Mouse (Mus musculus) right cerebral cortex, postnatal 4 days (tissue): ENCODE data around the gene Cited2.
A peak's percentile ranks its signal among the peaks of the same experiment; 100 is the strongest.

Source experiments
- DNase-seq: peaks from one replicate; pipeline ENCODE4 v3.0.0-alpha.2; 2022

Cited2 gene

GRCm38 (mm10) chr10:17723871-17724741, 1.1 kb downstream of the Cited2 start:
- peak; percentile 72 for DNase-seq

- DNase-seq, result no peak
Measured at GRCm38 (mm10) chr10:17725037-17725584, 2.1 kb downstream of the Cited2 start.

- no peak for DNase-seq
Measured at GRCm38 (mm10) chr10:17725644-17726372, 2.8 kb downstream of the Cited2 start.

DNA sequence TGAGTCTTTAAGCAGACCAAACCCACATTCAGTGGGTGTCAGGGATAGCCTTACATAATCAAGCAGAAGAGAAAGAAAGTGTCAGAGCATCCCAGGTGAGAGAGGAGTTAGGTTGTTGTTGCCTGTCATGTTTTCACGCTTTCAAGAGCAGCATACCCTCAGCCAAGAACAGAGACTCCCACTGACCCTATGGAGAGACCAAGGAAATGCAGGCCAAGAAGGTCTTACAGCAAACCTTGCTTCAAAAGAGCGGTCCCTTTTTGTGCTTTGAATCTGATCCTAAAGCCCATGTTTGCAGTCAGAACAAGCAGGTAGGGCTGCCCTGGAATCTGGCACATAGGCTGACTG, 3.3 kb downstream of the Cited2 start:
- no peak for DNase-seq

DNA sequence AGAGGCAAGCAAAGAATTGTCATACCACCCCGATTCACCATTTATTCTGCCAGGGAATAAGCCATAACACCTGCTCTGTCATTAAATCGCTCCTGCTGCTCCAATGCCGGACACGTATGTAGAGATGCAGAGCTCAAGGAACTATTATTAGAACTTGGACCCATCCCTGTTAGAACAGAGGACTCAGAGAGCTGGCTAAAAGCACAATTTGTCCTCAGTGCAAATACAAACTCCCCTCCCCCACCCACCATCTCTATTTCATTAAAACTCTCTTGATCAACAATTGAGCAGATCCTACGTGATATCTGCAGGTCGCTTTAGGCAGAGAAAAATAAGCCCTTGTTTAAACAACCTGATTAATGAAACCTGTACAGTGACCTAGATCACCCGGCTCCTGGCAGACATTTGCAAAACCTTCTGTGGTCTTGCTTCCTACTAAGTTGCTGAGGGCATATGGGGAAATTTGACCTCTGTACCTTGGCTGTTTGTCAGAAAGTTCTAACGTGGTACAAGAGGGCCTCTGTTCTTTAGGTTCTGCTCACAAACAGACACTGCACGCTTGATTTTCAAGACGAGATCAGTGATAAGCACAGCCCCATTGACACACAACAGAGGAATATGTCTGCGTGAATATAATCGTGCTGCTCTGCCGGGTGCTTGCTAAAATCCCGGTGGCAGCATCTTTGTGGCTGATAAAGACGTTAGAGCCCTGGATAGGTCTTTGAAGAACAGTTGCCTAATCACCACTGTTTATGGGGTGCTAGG, 4.3 kb downstream of the Cited2 start:
- no peak for DNase-seq

- DNase-seq, result no peak
Measured at GRCm38 (mm10) chr10:17727926-17728279, 4.9 kb downstream of the Cited2 start.

DNA sequence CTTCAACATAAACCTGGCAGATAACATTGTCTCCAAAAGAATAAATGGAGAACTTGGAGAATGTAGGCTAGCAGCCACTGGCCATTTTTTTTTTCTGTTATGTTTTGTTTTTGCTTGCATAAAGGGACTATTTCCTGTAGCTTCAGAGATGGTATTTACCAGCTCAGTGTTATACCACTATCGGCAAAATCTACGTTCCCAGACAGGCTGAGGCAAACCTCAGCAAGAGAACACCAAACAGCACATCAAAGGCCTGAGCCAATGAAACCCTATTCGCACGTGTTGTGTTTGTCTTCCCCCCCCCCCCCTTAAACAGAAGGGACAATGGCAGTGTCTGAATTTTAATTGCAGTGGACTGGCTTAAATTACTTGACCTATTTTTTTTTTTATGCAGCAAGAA, 5.7 kb downstream of the Cited2 start:
- DNase-seq, result no peak

- no peak for DNase-seq
Measured at GRCm38 (mm10) chr10:17729476-17729875, 6.5 kb downstream of the Cited2 start.

GRCm38 (mm10) chr10:17733057-17733456, 10.0 kb downstream of the Cited2 start:
- DNase-seq, result peak; percentile 87

GRCm38 (mm10) chr10:17742581-17742980, 19.6 kb downstream of the Cited2 start:
- no peak for DNase-seq

DNA sequence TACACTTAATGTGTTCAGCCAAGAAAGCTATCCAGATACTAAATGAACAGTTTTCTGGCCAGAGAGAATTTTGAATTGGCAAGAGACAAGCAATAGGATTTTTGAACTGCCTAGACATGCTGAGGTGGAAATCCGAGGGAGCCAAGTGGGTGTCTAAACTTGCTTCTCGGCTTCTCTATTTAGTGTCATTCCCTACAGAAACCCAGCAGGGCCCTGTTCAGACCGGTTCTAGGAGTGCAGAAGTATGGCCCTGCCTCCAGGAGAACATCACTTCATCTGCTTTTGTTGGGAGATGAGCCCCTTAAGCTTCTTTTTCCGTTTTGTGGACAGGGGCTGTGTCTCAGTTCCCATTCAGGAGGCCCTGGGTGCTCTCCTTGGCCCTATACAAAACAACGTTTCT, 29.5 kb downstream of the Cited2 start:
- no peak for DNase-seq

DNA sequence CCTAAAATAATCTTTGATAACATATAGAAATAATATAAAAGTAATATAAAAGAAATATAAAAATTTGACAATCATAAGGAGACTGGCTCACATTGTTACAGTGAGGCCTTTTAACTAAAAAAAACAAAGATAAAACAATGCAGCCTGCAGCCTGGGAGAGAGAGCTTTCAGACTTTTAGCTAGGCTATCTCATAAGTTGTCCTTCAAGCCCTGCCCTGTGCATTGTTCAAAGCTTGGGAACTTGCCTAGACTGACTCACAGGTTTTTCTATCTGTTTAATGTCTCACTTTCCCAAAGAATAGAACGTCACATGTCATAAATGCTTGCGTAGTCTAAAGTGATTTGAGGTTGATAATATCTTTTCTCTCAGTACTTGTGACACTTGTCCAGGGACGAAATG, 36.8 kb downstream of the Cited2 start:
- DNase-seq, result no peak

DNA sequence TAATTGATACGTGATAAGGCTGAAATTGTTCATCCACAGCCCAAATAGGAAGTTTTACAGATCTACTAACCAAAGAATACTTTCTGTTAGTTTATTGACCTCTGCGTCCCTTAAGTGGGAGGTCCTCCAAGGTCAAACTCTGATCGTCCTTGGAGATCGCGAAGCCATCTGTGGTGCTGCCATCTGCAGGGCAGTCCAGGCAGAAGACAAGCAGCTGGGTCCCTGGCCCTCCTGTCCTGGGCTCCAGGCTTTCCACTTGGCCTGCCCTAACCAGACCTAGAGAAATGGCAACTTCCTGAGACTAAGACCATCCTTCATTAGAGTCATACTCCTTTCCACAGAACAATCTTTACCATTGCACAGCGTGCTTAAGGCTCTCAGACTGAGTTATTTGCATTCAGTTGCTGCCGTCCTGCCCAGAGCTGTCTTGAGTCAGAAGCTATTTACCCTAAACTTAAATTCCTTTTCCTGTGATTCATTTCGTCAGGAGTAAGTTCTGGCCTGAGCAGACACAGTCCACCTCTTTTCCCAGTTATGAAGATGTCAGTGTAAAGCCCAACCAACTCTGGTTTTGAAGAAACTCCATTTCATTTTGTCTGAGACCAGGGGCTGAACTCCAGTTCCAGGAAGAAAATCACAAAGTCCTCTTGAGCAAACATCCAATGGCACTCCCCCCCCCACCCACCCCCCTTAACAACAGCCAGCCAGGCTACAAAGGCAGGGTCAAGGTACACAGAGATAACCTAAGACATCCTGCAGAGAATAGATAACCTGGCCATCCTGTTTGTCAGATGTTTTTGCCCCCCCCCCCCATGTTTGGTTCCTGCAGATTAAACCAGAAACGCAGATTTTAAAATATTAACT, 38.0 kb downstream of the Cited2 start:
- no peak for DNase-seq

DNA sequence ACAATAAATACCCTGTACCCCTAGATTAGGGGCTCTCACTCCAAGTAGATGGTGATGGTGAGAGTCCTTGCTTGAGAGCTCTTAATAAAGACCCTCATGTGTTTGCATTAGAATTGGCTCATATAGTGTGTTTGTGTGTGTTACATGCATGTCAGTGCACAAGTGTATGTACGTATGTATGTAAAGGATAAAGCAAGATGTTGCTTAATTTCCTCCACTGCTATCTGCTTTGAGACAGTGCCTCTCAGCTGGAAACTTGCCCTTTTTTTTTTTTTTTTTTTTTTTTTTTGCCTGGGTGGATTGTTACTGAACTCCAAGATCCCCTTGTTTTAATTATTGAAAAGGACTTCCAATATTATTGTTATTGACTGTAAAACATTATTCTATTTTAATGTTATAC, 38.6 kb downstream of the Cited2 start:
- DNase-seq, result no peak

GRCm38 (mm10) chr10:17762946-17763345, 39.9 kb downstream of the Cited2 start:
- no peak for DNase-seq

GRCm38 (mm10) chr10:17769856-17770255, 46.8 kb downstream of the Cited2 start:
- no peak for DNase-seq

GRCm38 (mm10) chr10:17772364-17772763, 49.3 kb downstream of the Cited2 start:
- no peak for DNase-seq

GRCm38 (mm10) chr10:17774366-17774765, 51.3 kb downstream of the Cited2 start:
- no peak for DNase-seq

GRCm38 (mm10) chr10:17775079-17775478, 52.1 kb downstream of the Cited2 start:
- no peak for DNase-seq
